Mouse (Mus musculus): ENCODE results near the gene Cox11. TPM values are rescaled to one million over a fixed set of nuclear protein-coding genes. Genes with fewer than 3 reads are reported as not detected.

Gene Cox11
- polyA plus RNA-seq (2012; ENCODE audit: insufficient read depth, insufficient read length, low replicate concordance, missing spikeins) = not detected in 2 replicates

GRCm38 (mm10) chr11:90637440-90638311, at the start of gene Cox11, which contains the start of gene Stxbp4:
Gene Cox11 (plus strand): TSS chr11:90638173.
Gene Stxbp4 (minus strand): TSS chr11:90638084.
- under 1% methylated on average over 48 of the region's 48 CpGs for WGBS
- Histone ChIP-seq H3K4me1 (ENCODE audit: control insufficient read depth, insufficient read depth, low read length) (peaks cover 5% of the 10 kb centered on the region), H3K27ac (ENCODE audit: insufficient read depth, low read depth, low read length) (peak within 1 kb of the TSS; percentile 79), H3K4me3 (ENCODE audit: insufficient read depth, low read depth, low read length) (peak within 1 kb of the TSS; percentile 79)
- TF ChIP-seq POLR2A (IDR thresholded peaks at IDR 0.05; ENCODE audit: insufficient read depth, low read depth, low read length) (peak; percentile 93), CTCF (IDR thresholded peaks at IDR 0.05; ENCODE audit: insufficient read depth, low read depth, low read length) (peak; percentile 61)

- WGBS = 42% methylated on average over 1 of the region's 1 CpGs
- TF ChIP-seq CTCF (IDR thresholded peaks at IDR 0.05; ENCODE audit: insufficient read depth, low read depth, low read length) (no peak), POLR2A (IDR thresholded peaks at IDR 0.05; ENCODE audit: insufficient read depth, low read depth, low read length) (no peak)
- no peaks in the 10 kb centered on the region for H3K4me1 ChIP-seq (ENCODE audit: control insufficient read depth, insufficient read depth, low read length)
- no peak overlapping the region for H3K27ac ChIP-seq (ENCODE audit: insufficient read depth, low read depth, low read length)
- no peak overlapping the region for H3K4me3 ChIP-seq (ENCODE audit: insufficient read depth, low read depth, low read length)
Observed at GRCm38 (mm10) chr11:90590996-90591395, 47.0 kb upstream of the Cox11 start.

GRCm38 (mm10) chr11:90595826-90596225, 42.1 kb upstream of the Cox11 start:
- TF ChIP-seq POLR2A (IDR thresholded peaks at IDR 0.05; ENCODE audit: insufficient read depth, low read depth, low read length) (no peak), CTCF (IDR thresholded peaks at IDR 0.05; ENCODE audit: insufficient read depth, low read depth, low read length) (no peak)
- no peaks in the 10 kb centered on the region for H3K4me1 ChIP-seq (ENCODE audit: control insufficient read depth, insufficient read depth, low read length)
- H3K4me3 ChIP-seq (ENCODE audit: insufficient read depth, low read depth, low read length) = no peak overlapping the region
- H3K27ac ChIP-seq (ENCODE audit: insufficient read depth, low read depth, low read length) = no peak overlapping the region
- 63% methylated on average over 1 of the region's 1 CpGs for WGBS

- Histone ChIP-seq H3K4me3 (ENCODE audit: insufficient read depth, low read depth, low read length) (no peak overlapping the region), H3K4me1 (ENCODE audit: control insufficient read depth, insufficient read depth, low read length) (no peaks in the 10 kb centered on the region), H3K27ac (ENCODE audit: insufficient read depth, low read depth, low read length) (no peak overlapping the region)
- 96% methylated on average over 2 of the region's 2 CpGs for WGBS
- TF ChIP-seq POLR2A (IDR thresholded peaks at IDR 0.05; ENCODE audit: insufficient read depth, low read depth, low read length) = no peak
- TF ChIP-seq CTCF (IDR thresholded peaks at IDR 0.05; ENCODE audit: insufficient read depth, low read depth, low read length) = no peak
Observed at GRCm38 (mm10) chr11:90603066-90603465, 34.9 kb upstream of the Cox11 start.

- no peak for TF ChIP-seq CTCF (IDR thresholded peaks at IDR 0.05; ENCODE audit: insufficient read depth, low read depth, low read length)
- no peak for TF ChIP-seq POLR2A (IDR thresholded peaks at IDR 0.05; ENCODE audit: insufficient read depth, low read depth, low read length)
- Histone ChIP-seq H3K4me3 (ENCODE audit: insufficient read depth, low read depth, low read length) (no peak overlapping the region), H3K27ac (ENCODE audit: insufficient read depth, low read depth, low read length) (no peak overlapping the region), H3K4me1 (ENCODE audit: control insufficient read depth, insufficient read depth, low read length) (no peaks in the 10 kb centered on the region)
Observed at GRCm38 (mm10) chr11:90612118-90612517, 25.9 kb upstream of the Cox11 start.

DNA sequence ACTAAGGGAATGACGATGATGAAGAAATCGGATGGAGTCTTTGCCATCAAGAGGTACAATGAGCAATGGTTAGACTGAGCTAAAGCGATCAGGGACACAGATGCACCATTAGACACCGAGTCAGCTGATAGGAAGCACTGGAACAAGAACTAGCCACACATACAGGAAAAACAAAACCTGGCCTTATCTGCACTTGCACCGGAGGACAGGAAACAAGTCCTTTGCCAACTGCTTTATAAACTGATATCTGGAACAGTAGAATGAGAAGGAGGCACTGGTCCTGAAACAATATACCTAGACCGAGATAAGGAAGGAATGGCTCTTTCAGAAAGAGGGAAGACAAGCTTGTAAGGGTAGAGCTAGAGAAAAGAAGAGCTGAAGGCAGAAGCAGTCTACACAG, 23.2 kb upstream of the Cox11 start:
- no peak overlapping the region for H3K4me3 ChIP-seq (ENCODE audit: insufficient read depth, low read depth, low read length)
- WGBS = 90% methylated on average over 6 of the region's 6 CpGs
- no peaks in the 10 kb centered on the region for H3K4me1 ChIP-seq (ENCODE audit: control insufficient read depth, insufficient read depth, low read length)
- TF ChIP-seq POLR2A (IDR thresholded peaks at IDR 0.05; ENCODE audit: insufficient read depth, low read depth, low read length) (no peak), CTCF (IDR thresholded peaks at IDR 0.05; ENCODE audit: insufficient read depth, low read depth, low read length) (no peak)
- no peak overlapping the region for H3K27ac ChIP-seq (ENCODE audit: insufficient read depth, low read depth, low read length)

DNA sequence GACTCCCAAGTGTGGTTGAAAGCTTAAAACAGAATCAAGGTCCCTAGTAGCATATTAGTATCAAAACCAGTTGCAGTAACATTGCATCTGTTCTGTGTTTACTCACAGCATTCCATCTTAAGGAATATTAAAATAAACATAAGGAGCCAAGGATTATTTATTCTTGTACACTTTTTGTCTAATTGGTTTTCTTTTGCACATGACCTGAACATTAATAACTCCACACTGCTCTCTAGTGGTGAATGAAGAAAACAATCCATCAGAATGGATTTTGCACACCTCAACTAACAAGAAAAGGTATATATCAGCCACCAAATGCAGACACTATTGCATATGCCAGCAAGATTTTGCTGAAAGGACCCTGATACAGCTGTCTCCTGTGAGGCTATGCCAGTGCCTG, 21.5 kb upstream of the Cox11 start:
- Histone ChIP-seq H3K27ac (ENCODE audit: insufficient read depth, low read depth, low read length) (no peak overlapping the region), H3K4me3 (ENCODE audit: insufficient read depth, low read depth, low read length) (no peak overlapping the region), H3K4me1 (ENCODE audit: control insufficient read depth, insufficient read depth, low read length) (no peaks in the 10 kb centered on the region)
- TF ChIP-seq POLR2A (IDR thresholded peaks at IDR 0.05; ENCODE audit: insufficient read depth, low read depth, low read length) = no peak
- TF ChIP-seq CTCF (IDR thresholded peaks at IDR 0.05; ENCODE audit: insufficient read depth, low read depth, low read length) = no peak

- no peak overlapping the region for H3K4me3 ChIP-seq (ENCODE audit: insufficient read depth, low read depth, low read length)
- 71% methylated on average over 12 of the region's 12 CpGs for WGBS
- H3K27ac ChIP-seq (ENCODE audit: insufficient read depth, low read depth, low read length) = no peak overlapping the region
- no peak for TF ChIP-seq POLR2A (IDR thresholded peaks at IDR 0.05; ENCODE audit: insufficient read depth, low read depth, low read length)
- no peak for TF ChIP-seq CTCF (IDR thresholded peaks at IDR 0.05; ENCODE audit: insufficient read depth, low read depth, low read length)
- H3K4me1 ChIP-seq (ENCODE audit: control insufficient read depth, insufficient read depth, low read length) = no peaks in the 10 kb centered on the region
Observed at GRCm38 (mm10) chr11:90622044-90622443, 15.9 kb upstream of the Cox11 start.

DNA sequence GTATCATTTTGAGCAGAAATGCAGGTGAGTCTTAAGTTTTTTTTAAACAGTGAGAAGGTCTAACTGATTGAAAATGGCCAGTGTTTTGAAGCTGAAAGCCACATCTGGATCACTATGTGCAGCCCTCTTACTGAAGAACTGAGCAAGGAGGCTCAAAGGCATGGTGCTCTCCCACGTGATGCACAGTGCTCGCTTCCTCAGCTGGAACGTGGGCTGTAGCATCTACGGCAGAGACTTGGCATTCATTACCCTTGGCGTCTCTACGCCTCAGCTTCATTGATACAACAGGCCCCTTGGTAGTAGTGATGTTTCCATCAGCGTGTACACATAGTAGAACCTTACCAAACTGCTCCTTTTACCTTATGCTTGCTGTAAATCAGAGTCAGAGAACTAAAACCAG, 15.5 kb upstream of the Cox11 start:
- WGBS = 61% methylated on average over 7 of the region's 7 CpGs

More for the DNA sequence above, 15.5 kb upstream of the Cox11 start:
- Histone ChIP-seq H3K4me3 (ENCODE audit: insufficient read depth, low read depth, low read length) (no peak overlapping the region), H3K4me1 (ENCODE audit: control insufficient read depth, insufficient read depth, low read length) (no peaks in the 10 kb centered on the region), H3K27ac (ENCODE audit: insufficient read depth, low read depth, low read length) (no peak overlapping the region)
- TF ChIP-seq POLR2A (IDR thresholded peaks at IDR 0.05; ENCODE audit: insufficient read depth, low read depth, low read length) (no peak), CTCF (IDR thresholded peaks at IDR 0.05; ENCODE audit: insufficient read depth, low read depth, low read length) (no peak)
